Mouse (Mus musculus) layer of hippocampus, postnatal 14 days (tissue): Measurements from ENCODE around the gene Trim17. TPM values are rescaled to one million over a fixed set of nuclear protein-coding genes. Genes with fewer than 3 reads are reported as not detected.

Source experiments
- DNase-seq, 2 experiments: peaks; one replicate each; pipeline ENCODE4 v3.0.0; 2021 to 2022; ENCODE audit warnings: low spot score in 2 of 2, mixed read lengths in 1 of 2
- total RNA-seq, 2 experiments: library from RNA; stranded (reverse); gene quantifications; 2 replicates each; pipeline ENCODE4 v1.2.3; 2021

Trim17 gene
- total RNA-seq, 2 experiments from 2014 or later: 3.8 to 4.0 TPM

DNA sequence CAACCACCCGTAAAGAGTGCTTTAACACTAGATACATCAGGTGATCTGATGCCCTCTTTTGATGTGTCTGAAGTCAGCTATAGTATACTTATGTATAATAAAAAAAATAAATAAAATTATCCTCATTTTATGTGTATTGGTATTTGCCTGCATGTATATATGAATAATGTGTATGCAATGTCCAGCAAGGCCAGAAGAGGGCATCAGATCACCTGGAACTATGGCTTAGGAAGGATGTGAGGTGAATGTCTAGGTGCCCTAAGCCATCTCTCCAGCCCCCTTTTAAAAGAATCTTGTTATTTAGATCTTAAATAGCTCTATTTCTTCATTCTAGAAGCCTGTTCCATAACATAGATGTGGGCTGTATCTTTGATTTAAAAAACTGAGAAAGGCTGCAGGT, 12.9 kb downstream of the Trim17 start:
- no peak for DNase-seq

DNA sequence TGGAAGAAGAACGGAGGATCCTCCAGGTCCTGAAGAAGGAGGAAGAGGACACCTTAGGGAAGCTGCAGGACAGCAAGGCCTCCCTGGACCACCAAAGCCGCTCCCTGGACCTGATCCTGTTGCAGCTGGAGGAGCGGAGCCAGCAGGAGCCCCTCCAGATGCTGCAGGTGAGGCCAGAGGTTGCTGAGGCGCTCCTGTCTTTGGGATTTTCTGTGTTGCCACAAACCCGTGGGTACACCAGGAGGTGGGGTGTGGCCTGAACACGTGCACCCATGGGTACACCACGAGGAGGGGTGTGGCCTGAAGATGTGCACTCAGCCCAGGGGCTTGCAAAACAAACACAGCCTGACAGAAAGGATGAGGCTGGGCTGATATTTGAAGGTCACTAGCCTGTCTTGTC, 14.1 kb downstream of the Trim17 start:
- DNase-seq: no peak

DNA sequence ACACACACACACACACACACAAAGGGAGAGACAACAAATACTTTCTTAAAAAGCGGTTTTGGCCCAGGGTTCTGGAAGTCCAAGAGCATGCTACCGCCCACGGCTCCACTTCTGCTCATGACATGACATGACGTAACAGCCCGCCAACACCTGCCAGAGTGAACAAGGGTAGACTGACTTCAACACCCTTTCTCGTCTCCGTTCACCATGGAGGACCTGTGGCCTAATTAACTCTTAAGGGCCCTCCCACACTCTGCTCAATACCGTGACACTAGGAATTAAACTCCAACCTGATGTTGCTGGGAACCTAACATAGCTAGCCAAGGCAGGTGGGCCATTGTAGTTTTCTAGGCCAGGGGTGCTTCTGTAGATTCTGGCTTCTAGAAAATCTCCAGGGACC, 14.5 kb downstream of the Trim17 start:
- DNase-seq: no peak

DNA sequence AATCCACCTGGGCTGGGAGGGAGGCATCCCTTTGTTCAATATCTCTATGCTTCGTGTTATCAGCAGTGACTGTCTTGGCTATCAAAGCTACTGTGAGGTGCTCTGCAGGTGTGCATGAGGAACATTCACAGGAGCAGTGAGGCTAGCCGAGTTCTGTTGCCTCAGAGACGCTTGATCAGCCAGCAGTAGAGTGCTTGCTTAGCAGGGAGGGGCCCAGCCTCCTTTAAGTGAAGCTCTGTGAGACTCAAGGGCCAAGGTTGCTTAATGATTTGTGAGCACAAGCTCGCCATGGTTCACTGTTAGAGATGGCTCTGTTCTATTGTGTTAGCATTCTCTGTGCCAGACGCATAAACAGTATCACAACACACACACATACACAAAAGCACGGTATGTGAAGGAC, 15.2 kb downstream of the Trim17 start:
- DNase-seq: no peak

DNA sequence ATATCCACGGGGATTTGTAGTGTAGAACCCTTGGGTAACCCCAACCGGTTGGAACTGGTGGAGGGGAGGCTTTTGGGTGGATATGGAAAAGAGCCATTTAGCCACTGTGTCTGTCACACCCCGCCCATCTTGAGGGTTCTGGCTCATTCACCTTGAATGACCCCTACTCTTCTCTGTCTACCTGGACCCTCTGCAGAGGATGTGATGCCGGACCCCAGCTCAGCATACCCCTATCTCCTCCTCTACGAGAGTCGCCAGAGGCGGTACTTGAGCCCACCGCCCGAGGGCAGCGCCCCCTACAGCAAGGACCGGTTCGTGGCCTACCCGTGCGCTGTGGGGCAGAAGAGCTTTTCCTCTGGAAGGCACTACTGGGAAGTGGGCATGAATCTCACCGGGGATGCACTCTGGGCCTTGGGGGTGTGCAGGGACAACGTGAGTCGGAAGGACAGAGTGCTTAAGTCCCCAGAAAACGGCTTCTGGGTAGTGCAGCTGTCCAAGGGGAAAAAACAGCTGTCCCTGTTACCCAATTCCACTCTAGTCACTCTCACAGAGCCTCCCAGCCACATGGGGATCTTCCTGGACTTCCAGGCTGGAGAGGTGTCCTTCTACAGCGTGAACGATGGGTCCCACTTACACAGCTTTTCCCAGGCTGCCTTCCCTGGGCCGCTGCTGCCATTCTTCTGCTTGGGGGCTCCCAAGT, 16.5 kb downstream of the Trim17 start:
- DNase-seq: no peak

DNA sequence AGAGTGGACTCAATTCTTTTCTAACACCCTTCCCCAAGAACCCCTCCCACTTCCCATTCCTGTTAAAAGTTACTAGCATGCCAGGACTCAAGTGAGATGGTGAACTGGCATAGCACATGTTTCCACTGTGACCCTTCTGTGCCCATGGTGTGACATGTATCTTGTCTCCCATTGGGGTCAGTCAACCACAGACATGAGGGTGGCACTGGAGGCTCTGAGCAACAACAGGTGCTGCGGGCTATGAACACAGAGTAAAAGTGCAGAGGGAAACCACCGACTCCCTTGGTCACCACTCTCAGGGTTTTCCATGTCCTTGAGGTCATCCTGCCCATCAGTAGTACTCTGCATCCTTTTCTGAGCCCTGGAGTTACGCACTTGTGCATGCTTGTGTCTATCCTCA, 17.3 kb downstream of the Trim17 start:
- no peak for DNase-seq

DNA sequence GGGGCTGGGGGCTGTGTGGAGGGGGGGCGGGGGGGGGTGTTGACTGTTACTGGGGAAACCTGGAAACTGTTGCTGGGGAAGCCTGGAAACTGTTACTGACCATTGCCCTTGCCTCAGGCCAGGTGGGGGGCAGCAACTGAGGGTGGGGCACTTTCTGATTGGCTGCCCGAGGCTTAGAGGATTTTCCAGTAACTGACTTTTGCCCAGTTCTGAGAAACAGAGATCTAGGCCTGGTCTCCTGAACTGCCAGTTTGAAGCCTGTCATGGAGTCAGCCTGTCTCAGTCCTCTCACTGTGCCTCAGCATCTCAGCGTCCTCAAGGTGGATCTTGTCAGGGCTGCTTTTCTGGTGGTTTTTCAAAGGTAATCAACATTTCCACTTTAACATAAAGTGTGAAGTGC, 19.9 kb downstream of the Trim17 start:
- DNase-seq: no peak

DNA sequence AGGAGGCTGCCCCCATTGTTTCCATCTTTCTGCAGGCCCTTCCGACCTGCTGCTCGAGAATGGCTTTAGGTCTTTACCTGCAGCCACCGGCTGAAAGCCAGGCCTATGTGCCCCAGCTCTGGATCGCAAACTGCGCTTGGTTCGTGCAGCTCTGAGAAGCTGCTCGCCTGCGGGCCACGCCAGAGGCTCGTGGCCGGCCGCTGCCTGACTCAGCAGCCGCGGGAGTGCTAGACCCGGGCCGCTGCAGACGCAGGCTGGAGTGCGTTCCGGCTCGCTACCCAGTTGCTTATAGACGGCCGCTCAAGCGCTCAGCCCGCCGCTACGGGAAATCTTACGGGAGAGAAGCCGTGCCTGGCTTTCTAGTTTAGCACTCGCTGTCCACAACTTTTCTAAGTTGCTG, 22.7 kb downstream of the Trim17 start:
- no peak for DNase-seq

DNA sequence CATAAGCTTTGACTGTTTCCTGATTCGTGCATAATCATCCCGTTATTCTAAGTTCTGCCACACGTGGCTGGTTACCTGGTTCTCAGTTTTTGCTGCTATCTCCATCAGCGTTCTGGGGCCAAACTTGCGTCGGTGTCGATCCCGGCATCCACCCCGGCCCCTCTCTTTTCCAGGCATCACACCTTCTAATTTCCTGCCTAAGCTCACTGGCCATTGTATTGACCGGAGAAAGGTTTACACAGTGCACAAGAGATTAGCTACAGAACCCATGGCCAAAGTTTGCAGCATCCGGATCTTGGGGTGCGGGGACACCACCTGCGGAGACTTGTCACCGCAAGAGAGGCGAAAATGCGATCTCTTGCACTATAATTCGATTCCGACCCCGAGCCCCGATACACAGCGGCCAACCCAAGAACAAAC, 23.1 kb downstream of the Trim17 start:
- DNase-seq: no peak

DNA sequence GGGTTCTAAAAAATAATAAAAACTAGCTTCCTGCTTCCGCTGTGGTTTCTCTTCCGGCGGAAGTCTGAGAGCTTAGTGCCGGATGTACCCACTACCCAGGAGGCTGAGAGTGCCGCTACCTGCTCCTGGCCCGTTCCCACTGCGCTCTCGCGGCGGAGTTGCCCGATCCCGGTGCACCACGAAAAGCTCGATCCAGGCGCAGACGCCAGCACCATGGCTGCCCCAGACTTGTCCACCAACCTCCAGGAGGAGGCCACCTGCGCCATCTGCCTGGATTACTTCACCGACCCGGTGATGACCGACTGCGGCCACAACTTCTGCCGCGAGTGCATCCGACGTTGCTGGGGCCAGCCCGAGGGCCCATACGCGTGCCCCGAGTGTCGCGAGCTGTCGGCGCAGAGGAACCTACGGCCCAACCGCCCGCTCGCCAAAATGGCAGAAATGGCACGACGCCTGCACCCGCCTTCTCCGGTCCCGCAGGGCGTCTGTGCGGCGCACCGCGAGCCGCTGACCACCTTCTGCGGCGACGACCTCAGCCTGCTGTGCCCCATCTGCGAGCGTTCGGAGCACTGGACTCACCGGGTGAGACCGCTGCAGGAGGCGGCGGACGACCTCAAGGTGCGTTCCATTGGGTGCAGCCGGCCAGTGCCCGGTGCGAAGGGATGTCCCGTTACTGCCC, 23.7 kb downstream of the Trim17 start, which contains the start of gene Trim11:
Trim11 (plus strand) TSS at position 67 of the 679 bp plus-strand sequence.
- DNase-seq: peak; percentile 57 to 74

DNA sequence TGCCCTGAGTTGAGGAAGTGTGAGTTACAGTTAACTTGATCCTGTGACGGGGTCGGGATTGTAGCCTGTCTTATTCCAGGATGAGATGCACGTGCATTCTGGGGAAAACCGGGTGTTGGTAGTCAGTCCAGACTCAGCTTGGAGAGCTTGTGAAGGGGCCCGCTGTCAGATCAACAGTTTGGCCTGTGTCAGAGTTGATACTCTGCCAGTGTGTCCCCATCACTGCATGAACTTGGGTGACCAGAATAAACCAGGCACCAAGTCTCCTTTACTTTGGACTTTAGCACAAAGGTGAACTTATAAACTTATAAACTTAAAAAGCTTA, 24.2 kb downstream of the Trim17 start:
- no peak for DNase-seq

DNA sequence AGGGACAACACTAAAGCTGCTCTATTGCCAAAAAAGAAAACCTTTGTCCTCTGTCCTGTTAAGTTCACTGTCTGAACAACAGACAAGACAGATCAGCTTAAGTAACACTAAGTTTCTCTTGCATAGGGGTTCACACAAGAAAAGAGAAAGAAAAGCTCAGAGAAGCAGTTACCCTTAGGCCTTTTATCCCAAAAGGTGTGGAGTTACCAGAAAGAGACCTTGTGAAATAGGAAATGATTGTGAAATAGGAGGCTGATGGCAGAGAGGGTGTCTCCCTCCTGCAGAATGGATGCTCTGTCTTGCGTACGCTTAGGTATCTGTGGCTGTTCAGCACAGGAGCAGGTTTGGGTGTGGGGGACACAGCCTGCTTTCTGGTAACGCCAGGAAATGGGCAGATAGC, 24.7 kb downstream of the Trim17 start:
- no peak for DNase-seq

DNA sequence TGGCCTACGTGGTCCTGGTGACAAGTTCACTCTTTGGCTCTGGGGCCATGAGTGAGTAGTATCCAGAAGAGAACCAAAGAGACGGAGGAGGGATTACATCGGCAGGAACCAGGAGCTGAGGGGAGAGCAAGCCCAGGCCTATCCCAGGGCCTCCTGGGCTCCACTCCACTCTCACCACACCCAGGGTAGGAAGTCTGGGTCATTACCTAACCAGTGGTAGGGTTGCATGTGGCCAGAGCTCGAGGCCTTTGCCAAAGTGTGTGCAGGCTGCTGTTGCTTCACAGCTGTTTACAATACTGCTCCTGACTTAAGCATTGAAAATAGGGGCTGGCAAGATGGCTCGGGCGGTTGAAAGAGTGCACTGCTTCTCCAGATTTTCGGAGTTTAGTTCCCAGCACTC, 25.2 kb downstream of the Trim17 start:
- DNase-seq: no peak

DNA sequence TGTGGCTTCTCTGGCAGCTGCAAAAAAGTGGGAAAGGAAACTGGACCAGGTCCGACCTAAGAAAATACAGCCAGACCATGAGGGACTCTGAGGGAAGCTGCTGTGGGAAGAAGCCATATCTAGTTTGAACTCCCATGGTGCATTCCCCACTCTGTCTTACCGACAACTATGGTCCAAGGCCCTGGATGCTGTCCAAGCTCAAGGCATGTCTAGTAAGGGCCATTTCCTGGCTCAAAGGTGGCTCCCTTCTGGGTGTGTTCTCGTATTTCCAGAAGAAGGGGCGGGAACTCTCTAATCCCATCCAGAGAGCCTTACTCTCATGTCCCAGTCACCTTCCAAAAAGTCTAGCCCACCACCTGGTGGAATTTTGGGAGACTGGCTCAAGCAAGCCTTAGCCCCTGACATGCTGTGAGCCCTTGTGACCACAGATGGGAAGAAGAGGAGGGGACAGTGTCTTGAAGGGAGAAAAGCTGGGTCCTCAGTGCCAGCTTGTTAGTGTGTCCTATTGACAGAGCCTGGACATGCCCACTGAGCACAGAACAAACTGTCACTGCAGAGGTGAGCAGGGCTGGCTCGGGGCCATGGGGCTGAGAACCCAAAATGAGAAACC, 26.0 kb downstream of the Trim17 start:
- DNase-seq: no peak

DNA sequence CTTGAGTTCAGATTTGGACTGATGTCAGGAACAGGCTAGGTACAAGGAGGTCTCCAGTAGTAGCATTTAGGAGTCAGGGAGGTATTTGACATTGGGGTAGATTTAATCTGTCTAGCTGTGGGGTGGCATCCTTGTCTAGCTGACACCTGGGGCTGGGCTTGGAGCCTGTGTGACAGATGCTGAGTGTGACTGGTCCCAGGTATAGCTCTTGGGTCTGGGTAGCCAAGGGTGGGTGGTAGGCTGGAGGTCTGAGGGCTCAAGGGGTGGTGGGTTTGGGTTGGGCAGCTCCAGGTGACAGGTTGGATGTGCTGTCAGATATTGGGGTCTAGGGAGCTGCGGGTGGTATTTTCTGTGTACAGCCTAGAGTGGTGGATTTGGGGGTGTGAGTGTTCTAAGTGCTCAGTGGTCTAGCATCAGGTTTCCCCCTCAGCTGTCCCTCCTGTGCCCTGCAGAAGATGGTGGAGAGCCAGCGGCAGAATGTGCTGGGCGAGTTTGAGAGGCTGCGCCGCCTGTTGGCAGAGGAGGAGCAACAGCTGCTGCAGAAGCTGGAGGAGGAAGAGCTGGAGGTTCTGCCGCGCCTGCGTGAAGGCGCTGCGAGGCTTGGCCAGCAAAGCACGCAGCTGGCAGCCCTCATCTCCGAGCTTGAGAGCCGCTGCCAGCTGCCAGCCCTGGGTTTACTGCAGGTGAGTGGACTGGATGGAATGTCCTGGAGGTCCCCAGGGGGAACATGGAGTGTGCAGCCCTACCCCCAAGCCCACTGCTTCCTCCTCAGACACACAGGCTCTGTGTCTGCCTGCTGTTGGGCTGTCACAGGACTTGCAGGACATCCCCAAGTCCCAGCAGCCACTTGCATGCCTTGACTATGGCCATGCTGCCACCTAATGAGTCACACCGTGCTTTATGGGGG, 27.3 kb downstream of the Trim17 start:
- peak; percentile 70 to 73 for DNase-seq

DNA sequence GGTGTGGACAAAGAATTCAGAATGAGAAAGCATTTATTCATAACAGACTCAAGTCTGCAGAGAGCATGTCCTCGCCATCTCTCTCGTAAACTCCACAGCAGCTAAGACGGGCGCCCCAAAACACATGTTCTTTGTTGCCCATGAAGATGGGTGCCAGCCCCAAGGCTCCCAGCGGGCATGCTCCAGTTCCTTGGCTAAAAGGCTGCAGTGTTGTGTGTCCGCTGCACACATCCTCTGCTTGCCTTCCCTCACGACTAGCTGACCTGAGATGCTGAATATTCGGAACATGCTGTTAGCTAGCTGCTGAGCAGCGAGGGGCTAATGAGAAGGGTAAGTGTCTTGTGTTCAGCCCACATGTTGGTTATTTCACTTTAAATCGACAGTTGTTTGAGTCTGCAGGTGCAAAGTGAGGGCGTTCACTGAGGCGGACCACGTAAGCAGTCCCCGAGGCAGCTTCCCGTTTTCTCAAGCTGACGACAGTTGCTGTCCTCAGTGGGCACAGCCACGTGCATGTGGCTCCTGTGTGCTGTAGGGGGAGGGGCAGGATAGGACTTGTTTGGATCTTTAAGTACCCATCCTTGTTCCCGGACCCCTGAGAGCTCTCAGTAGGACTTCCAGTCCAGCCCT, 28.1 kb downstream of the Trim17 start:
- no peak for DNase-seq

DNA sequence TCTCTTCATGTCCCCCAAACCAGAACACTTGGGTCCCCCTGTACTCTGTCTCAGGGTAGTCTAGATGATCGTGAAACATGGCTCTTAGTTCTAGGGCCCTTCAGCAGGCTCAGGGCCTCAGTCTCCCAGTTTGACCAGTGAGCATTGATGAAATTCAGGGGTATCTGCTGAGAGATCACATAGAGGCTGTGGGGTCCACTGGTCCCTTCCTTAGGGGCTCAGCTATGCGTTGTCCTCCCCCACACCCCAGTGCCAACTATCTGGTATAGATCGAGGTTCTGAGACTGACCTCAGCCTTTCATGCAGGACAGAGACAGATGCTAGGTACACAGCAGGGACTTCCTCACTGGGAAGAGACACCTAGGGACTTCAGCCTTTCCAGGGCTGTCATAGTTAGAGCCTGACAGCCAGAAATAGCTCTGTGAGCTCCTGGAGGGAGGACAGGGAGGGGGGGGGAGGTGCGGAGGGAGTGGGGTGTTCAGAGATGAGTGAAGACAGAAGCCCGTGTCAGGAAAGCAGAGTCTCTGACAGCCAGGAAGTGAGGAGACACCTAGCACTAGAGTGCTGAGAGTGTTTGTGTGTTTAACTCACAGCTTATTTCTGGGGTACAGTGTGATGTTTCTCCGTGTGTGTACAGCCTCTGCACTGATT, 29.3 kb downstream of the Trim17 start:
- no peak for DNase-seq

DNA sequence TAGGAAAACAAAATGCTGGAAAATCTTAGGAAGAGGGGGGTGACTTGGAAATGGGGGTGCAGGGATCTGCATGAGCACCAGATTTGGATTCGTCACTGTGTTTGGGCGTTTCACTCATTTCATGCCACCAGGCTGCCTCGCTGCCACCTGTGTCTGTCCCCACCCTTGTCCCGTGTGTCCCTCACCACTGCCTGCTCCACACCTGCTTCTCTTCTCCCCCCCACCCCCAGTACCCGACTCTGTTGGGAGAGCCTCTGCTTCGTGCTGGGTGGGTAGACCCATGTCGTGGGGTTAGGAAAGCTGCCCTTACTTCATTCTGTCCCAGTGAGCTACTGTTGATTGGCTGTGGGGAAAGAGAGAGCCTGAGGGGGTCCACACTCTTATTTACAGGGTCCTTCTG, 30.2 kb downstream of the Trim17 start:
- DNase-seq: no peak

DNA sequence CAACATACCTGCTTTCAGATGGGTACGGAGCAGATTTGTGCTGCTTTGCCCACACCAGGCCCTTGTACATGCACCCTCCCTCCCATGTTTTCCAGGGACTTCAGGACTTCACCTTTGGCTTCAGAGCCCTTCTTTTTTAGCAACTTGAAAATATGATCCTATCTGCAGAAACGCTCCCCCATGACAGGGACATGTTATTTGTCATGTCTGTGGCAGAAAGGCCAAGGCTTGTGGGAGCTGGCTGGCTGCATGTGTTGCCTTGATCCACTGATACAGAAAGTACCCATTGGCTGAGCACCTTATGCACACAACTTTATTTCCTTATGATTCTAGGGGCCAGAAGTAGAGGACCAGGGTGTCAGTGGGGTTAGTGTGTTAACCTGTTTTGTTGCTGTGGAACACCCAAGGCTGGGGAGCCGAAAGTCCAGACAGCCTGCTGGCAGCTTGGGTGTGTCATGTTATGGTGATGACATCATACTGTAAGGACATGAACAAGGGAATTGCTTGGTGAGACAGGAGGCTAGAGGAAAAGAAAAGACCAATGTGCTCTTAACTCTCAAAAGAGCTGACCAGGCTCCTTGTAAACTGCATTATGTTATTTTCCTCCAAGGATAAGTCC, 30.9 kb downstream of the Trim17 start:
- no peak for DNase-seq

DNA sequence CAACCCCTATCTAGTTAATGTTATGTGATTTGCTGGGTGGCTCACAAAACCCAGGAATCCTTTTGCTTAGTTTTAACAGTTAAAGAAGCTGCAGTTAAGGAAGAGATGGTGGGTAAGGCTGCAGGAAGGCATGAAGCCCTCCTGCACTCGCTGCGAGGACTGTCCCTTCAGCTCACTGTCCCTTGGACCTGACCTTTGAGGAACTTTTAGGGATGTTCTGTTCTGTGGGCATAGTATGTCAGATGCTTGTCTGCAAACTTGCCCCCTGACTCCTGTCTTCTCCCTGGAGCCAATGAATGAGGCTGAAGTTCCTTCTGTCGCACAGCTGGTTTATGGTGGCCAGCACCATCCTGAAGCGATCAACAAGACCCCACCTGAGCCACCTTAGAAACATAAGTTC, 34.7 kb downstream of the Trim17 start:
- DNase-seq: no peak
